Mouse (Mus musculus): ENCODE measurements around the gene Khdc3.
A peak's percentile ranks its signal among the peaks of the same experiment; 100 is the strongest.

Khdc3 gene

GRCm38 (mm10) chr9:73101536-73101935 is at the start of gene Khdc3:
Gene Khdc3, plus strand, starts transcription at chr9:73101836.
- TF ChIP-seq GATA4 (IDR thresholded peaks at IDR 0.05; ENCODE audit: insufficient replicate concordance, low read length): no peak

- no peak for TF ChIP-seq GATA4 (IDR thresholded peaks at IDR 0.05; ENCODE audit: insufficient replicate concordance, low read length)
Measured at GRCm38 (mm10) chr9:73055441-73055911, 46.2 kb upstream of the Khdc3 start.

GRCm38 (mm10) chr9:73059224-73059623 is 42.4 kb upstream of the Khdc3 start:
- no peak for TF ChIP-seq GATA4 (IDR thresholded peaks at IDR 0.05; ENCODE audit: insufficient replicate concordance, low read length)

GRCm38 (mm10) chr9:73063621-73064290 is 37.9 kb upstream of the Khdc3 start:
- TF ChIP-seq GATA4 (IDR thresholded peaks at IDR 0.05; ENCODE audit: insufficient replicate concordance, low read length): no peak

GRCm38 (mm10) chr9:73067086-73067485 is 34.5 kb upstream of the Khdc3 start:
- TF ChIP-seq GATA4 (IDR thresholded peaks at IDR 0.05; ENCODE audit: insufficient replicate concordance, low read length): no peak

- no peak for TF ChIP-seq GATA4 (IDR thresholded peaks at IDR 0.05; ENCODE audit: insufficient replicate concordance, low read length)
Measured at GRCm38 (mm10) chr9:73068230-73068679, 33.4 kb upstream of the Khdc3 start.

- TF ChIP-seq GATA4 (IDR thresholded peaks at IDR 0.05; ENCODE audit: insufficient replicate concordance, low read length): no peak
Measured at GRCm38 (mm10) chr9:73068688-73069087, 32.9 kb upstream of the Khdc3 start.

- TF ChIP-seq GATA4 (IDR thresholded peaks at IDR 0.05; ENCODE audit: insufficient replicate concordance, low read length): peak; percentile 86
Measured at GRCm38 (mm10) chr9:73070971-73071659, 30.5 kb upstream of the Khdc3 start.

- TF ChIP-seq GATA4 (IDR thresholded peaks at IDR 0.05; ENCODE audit: insufficient replicate concordance, low read length): no peak
Measured at GRCm38 (mm10) chr9:73072426-73072825, 29.2 kb upstream of the Khdc3 start.

- TF ChIP-seq GATA4 (IDR thresholded peaks at IDR 0.05; ENCODE audit: insufficient replicate concordance, low read length): no peak
Measured at GRCm38 (mm10) chr9:73073169-73073568, 28.5 kb upstream of the Khdc3 start.

- TF ChIP-seq GATA4 (IDR thresholded peaks at IDR 0.05; ENCODE audit: insufficient replicate concordance, low read length): no peak
Measured at GRCm38 (mm10) chr9:73079801-73080325, 21.8 kb upstream of the Khdc3 start.

GRCm38 (mm10) chr9:73082291-73083000 is 19.2 kb upstream of the Khdc3 start:
- no peak for TF ChIP-seq GATA4 (IDR thresholded peaks at IDR 0.05; ENCODE audit: insufficient replicate concordance, low read length)

GRCm38 (mm10) chr9:73083956-73084355 is 17.7 kb upstream of the Khdc3 start:
- TF ChIP-seq GATA4 (IDR thresholded peaks at IDR 0.05; ENCODE audit: insufficient replicate concordance, low read length): no peak

- TF ChIP-seq GATA4 (IDR thresholded peaks at IDR 0.05; ENCODE audit: insufficient replicate concordance, low read length): peak; percentile 90
Measured at GRCm38 (mm10) chr9:73085845-73086244, 15.8 kb upstream of the Khdc3 start.

GRCm38 (mm10) chr9:73087121-73087520 is 14.5 kb upstream of the Khdc3 start:
- no peak for TF ChIP-seq GATA4 (IDR thresholded peaks at IDR 0.05; ENCODE audit: insufficient replicate concordance, low read length)

Measured in liver, adult (tissue).